In genomic region chr7:25297454-25298325, GRCm38 (mm10) we compare ENCODE assay signal across 8 mouse cellular contexts. TPM values are rescaled to one million over a fixed set of nuclear protein-coding genes. Genes with fewer than 3 reads are reported as not detected.
DNase-seq lines count a peak whose midpoint lies in the region; ATAC-seq lines count a peak whose summit lies in the region.

Pafah1b3 (minus strand) TSS chr7:25297986.

- under 1% methylated on average over 50 of the region's 52 CpGs for WGBS in hindbrain, embryonic 16.5 days

- H3K4me2 ChIP-seq in hindbrain, embryonic 16.5 days (ENCODE audit: low read length): peak within 1 kb of the TSS; percentile 73

- peaks cover 20% of the 10 kb centered on the region for H3K36me3 ChIP-seq in hindbrain, embryonic 16.5 days (ENCODE audit: control insufficient read depth, insufficient read depth, low read length)

- peak; percentile 99 for DNase-seq in R1 (ENCODE audit: low read depth, low spot score)
- DNase-seq in cerebellum, adult 9-10 months: peak; percentile 97
- peak; percentile 96 for DNase-seq in forelimb bud, embryonic 11.5 days (ENCODE audit: low read depth, low spot score)
- peak; percentile 79 for DNase-seq in left cerebral cortex, adult 11 months (ENCODE audit: low spot score)
- peak; percentile 91 for DNase-seq in lung, postnatal 36 days
- DNase-seq in retina, postnatal 7 days (ENCODE audit: low read depth, low spot score): peak; percentile 90
- DNase-seq in yolk sac, embryonic 10.5 days (ENCODE audit: low spot score): peak; percentile 95

- H3K4me3 ChIP-seq in hindbrain, embryonic 16.5 days (ENCODE audit: low read length): peak within 1 kb of the TSS; percentile 81

- H3K4me1 ChIP-seq in hindbrain, embryonic 16.5 days (ENCODE audit: control insufficient read depth, insufficient read depth, low read depth, low read length): peaks cover 16% of the 10 kb centered on the region

- peak; percentile 91 for ATAC-seq in hindbrain, embryonic 16.5 days

- H3K27ac ChIP-seq in hindbrain, embryonic 16.5 days (ENCODE audit: low read depth, low read length): peak within 1 kb of the TSS; percentile 97

- peak within 1 kb of the TSS; percentile 84 for H3K9ac ChIP-seq in hindbrain, embryonic 16.5 days (ENCODE audit: low read depth, low read length)

- H3K27me3 ChIP-seq in hindbrain, embryonic 16.5 days (replicated peaks; ENCODE audit: control insufficient read depth, insufficient read depth, low read length): no peaks in the 10 kb centered on the region

- no peaks in the 10 kb centered on the region for H3K9me3 ChIP-seq in hindbrain, embryonic 16.5 days (ENCODE audit: control insufficient read depth, low read length)

RNA-seq across cellular contexts. Expression of gene Pafah1b3, which starts in this region (rescaled TPM):
- polyA plus RNA-seq in hindbrain, embryonic 16.5 days (2015; fragmentation: Nextera tagmentation; extraction: Ambion mirVana): 566 and 571 TPM in 2 replicates

Comparison
In these comparisons a context has a peak if more than half of its experiments do, and no peak if none do; other contexts are left out.
1. Peak in every context shown above with its lines: DNase-seq, ATAC-seq, H3K4me3 ChIP-seq and H3K27ac ChIP-seq.